Comparison of ENCODE assay signal across 29 mouse cellular contexts in genomic region chr17:13332496-13332895, GRCm38 (mm10). TPM values are rescaled to one million over a fixed set of nuclear protein-coding genes. Genes with fewer than 3 reads are reported as not detected.
"Had no signal": no experiment of that assay in that cellular context is flagged by ENCODE, and none has a peak within 500 bp of the region (broad histone marks: within the 10 kb centered on the region; RNA-seq: fewer than 3 reads in every experiment).

No protein-coding gene starts in this region.

RNA-seq across cellular contexts. Expression of gene Tcp10c, which starts 21.9 kb away (rescaled TPM):
- polyA plus RNA-seq: limb, embryonic 10.5 days; limb, embryonic 11.5 days; limb, embryonic 12.5 days; limb, embryonic 13.5 days; limb, embryonic 14.5 days; limb, embryonic 15.5 days; liver, adult 2 months; liver, embryonic 11.5 days; liver, embryonic 12.5 days; liver, embryonic 13.5 days; liver, embryonic 14.5 days; liver, embryonic 15.5 days; liver, embryonic 16.5 days; liver, postnatal 0 days; lung, adult 2 months; lung, embryonic 14.5 days; lung, embryonic 15.5 days; lung, embryonic 16.5 days; lung, postnatal 0 days; macrophage; midbrain, embryonic 12.5 days; midbrain, embryonic 13.5 days; midbrain, embryonic 14.5 days; midbrain, embryonic 15.5 days; midbrain, embryonic 16.5 days; midbrain, postnatal 0 days; myocyte; neural tube, embryonic 11.5 days; neural tube, embryonic 12.5 days had no signal
